Mouse (Mus musculus) large intestine, adult 2 months (tissue): Measurements from ENCODE around the gene Prkar2b. TPM values are rescaled to one million over a fixed set of nuclear protein-coding genes. Genes with fewer than 3 reads are reported as not detected.

Experiments used
- DNase-seq: peaks from one replicate; pipeline ENCODE4 v3.0.0-alpha.2; 2012; ENCODE audit warnings: low read depth, low spot score
- WGBS: fragments of 180-500 bp; shearing (Covaris S2); methylation state at CpG from one replicate; pipeline ENCODE4 v1.1.7; 2018; 5-methylcytosine and 5-hydroxymethylcytosine counted together
- polyA plus RNA-seq: library from polyadenylated mRNA; depleted of rRNA; stranded (reverse); fragments of >200 nt; gene quantifications from 2 replicates; pipeline ENCODE4 v1.2.3, GENCODE M21; 2012

Prkar2b gene
- polyA plus RNA-seq, 1 experiment: 1.3 TPM

GRCm38 (mm10) chr12:31977613-31978195, 83.4 kb downstream of the Prkar2b start:
- 74% methylated on average over 12 of the region's 12 CpGs for whole genome bisulfite sequencing
- no peak for DNase-seq

GRCm38 (mm10) chr12:31976544-31976943, 84.6 kb downstream of the Prkar2b start:
- peak; percentile 24 for DNase-seq

DNA sequence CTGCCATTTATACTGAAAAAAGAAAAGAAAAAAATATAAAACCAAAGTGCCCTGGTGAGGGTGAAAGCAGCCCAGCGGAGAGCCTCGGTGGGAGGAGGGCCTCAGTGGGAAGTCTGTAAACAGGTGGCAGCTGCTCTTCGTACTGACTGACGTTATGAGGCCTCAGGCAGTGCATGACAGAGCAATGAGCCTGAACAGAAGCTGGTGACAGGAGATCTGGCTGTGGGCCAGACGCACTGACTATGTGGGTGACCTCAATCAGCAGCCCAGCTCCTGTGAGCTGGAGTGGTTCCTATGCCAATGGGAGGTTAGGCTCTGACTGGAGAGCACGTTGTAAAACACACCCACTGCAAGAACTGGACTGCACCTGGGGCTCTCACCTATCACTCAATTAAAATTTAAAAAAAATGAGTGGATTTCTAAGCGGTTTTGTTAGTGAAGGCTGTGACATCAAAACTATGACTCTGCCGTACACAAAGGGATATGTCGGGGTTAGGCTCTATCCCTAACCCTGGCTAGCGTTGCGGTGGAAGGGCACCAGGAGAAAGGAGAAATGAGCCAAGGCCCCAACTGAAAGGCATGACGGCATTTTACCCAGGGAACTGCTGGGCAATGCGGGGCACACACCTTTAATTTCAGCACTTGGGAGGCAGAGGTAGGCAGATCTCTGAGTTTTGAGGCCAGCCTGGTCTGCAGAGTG, 87.5 kb downstream of the Prkar2b start:
- WGBS: 19% methylated on average over 13 of the region's 13 CpGs
- peak; percentile 81 for DNase-seq

More at GRCm38 (mm10) chr12:31976544-31976943, 84.6 kb downstream of the Prkar2b start:
- WGBS: 45% methylated on average over 7 of the region's 7 CpGs

DNA sequence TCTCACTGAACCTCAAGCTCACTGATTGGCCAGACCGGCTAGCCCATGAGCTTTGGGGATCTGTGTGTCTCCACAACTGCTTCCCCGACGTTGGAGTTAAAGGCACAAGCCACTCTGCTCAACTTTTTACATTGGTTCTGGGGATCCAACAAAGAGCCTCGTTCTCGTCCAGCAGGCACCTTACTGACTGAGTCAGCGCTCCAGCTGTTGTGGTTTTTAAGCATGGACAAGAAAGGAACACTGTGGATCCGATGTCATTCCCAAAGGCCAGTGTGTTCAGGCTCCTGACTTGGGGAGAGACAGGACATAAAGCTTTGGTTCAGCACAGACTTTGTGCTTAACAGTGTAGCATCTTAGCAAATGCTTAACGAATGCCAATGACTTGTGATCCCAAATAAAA, 89.5 kb downstream of the Prkar2b start:
- no peak for DNase-seq
- 84% methylated on average over 8 of the region's 8 CpGs for WGBS

DNA sequence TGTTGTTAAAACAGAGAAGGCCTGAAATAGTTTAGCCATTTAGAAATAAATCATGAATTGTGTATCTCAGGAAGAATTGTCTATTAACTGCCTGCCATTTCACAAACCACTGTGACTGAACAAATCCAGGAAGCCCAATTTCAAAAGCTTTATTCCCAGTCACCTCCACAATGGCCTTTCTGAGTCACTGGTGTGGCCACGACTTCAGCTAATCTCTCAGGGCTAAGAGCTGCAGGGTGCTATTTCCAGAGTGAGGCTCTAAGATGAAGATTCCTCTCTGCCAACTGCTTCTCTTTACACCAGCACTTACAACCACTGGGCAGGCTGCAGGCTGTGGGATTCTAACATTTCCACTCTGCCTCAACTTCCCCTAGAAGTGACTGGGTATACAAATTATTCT, 92.0 kb downstream of the Prkar2b start:
- WGBS: 33% methylated on average over 1 of the region's 1 CpGs
- no peak for DNase-seq

DNA sequence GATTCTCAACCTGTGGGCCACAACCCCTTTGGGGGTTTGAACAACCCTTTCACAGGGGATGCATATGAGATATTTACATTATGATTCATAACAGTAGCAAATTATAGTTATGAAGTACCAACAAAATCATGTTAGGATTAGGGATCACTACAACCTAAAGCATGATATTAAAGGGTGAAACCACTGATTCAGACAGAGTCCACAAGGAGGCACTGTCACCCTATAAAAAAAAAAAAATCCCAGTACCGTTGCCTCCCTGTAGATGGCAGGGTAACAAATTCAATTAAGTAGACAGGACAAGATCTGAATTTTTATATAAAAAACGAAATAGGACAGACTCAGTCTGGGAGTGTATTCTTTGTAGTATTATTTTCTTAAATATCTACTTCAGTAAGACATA, 93.6 kb downstream of the Prkar2b start:
- WGBS: 2% methylated on average over 2 of the region's 2 CpGs
- DNase-seq: no peak

DNA sequence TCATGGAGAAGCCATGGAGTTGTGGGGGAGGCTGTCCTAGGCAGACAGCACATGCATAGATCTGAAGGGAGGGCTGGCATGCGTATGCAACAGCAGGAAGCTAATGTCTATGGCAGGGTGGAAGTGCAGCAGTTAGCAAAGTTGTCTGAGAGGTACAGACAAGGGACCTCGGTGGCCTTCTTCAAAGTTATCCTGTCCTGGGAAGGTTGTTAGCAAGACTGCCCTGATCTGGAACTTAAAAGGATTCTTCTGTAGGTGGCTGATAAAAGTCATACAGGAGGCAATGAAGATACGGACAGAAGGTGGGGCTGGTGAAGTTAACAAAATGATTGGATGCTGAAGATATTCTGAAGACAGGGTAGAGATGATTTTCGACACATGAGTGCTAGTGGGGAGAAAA, 94.7 kb downstream of the Prkar2b start:
- WGBS: 82% methylated on average over 4 of the region's 4 CpGs
- DNase-seq: no peak

DNA sequence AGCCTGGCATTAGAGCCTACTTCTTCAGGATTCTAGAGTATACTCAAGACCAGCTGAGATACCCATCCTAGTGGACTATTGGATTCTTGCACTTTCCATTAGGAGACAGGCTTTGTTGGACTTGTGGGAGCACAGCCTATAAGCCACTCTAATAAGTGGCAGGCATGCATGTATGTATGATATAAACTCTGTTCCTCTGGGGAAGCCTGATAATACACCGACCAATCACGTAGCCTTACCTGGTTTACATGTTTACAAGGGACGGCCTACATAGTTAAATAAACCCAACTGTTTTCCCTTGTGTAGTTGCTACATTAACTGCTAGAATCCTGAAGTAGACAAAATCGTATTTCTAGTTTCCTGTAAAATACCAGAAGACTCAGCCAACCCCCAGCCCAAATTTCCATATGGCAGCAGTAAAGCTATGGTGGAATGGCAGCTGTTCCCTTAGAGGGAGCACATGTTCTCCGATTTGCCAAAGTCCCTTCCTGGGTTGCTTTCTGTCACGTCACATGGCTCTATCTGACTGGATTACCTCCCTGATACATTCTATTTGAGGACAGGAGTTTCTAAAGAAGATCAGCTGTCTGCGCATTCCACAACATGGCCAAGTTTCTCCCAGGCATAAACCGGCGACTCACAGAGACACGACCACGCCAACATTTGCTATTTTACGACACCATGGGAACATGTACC, 95.4 kb downstream of the Prkar2b start:
- WGBS: 80% methylated on average over 12 of the region's 12 CpGs

GRCm38 (mm10) chr12:31964074-31964473, 97.0 kb downstream of the Prkar2b start:
- 86% methylated on average over 6 of the region's 6 CpGs for WGBS
- DNase-seq: no peak

More for the DNA sequence above, 95.4 kb downstream of the Prkar2b start:
- no peak for DNase-seq

- DNase-seq: no peak
- whole genome bisulfite sequencing: 86% methylated on average over 4 of the region's 4 CpGs
Measured at GRCm38 (mm10) chr12:31955843-31956242, 105.3 kb downstream of the Prkar2b start.

GRCm38 (mm10) chr12:31950659-31951031, 110.5 kb downstream of the Prkar2b start:
- WGBS: 1% methylated on average over 9 of the region's 9 CpGs
- no peak for DNase-seq

DNA sequence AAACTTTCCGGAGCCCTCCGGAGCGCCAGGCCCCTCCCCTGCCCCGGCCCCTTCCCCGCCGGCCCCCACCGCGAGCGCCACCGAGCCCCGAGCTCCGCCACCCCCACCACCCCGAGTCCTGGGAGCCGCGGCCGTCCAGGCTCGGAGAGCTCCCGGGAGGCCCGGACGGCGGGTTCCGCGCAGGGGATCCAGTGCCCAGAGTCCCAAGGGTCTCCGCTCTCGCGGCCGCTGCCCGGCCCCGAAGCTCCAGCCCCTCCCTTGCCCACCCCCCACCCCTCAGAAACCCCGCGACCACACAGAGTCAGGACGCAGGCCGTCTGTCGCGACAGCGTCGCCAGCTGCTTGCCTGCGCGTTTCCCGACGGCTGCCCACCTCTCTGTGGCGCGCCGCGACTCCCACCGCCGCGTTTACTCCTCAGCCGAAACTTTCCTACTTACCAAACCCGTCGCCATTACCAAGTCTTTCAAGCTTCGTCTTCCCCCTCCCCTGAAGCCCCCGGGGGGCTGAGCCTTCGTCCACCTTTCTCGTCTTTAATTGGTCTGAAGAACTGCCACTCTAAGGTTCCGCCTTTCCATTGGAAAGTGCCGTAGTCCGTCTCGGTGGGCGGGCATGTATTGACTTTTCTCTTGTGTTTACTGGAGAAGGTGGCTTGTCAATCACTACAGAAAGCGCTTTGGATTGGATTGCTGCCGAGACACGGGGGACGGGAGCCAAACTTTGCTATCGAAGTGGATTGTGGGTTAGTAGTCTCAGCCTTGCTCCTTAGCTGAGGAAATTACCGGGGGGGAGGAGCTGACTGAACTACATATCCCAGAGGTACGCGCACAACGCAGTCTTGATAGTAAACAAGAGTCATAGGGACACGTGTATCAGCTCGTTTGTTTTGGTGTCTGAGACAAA, 111.1 kb downstream of the Prkar2b start, which contains the start of gene Hbp1:
TSS of gene Hbp1 (minus strand) at position 777 of the 900 bp plus-strand sequence.
- DNase-seq: peak; percentile 100
- WGBS: under 1% methylated on average over 61 of the region's 71 CpGs

DNA sequence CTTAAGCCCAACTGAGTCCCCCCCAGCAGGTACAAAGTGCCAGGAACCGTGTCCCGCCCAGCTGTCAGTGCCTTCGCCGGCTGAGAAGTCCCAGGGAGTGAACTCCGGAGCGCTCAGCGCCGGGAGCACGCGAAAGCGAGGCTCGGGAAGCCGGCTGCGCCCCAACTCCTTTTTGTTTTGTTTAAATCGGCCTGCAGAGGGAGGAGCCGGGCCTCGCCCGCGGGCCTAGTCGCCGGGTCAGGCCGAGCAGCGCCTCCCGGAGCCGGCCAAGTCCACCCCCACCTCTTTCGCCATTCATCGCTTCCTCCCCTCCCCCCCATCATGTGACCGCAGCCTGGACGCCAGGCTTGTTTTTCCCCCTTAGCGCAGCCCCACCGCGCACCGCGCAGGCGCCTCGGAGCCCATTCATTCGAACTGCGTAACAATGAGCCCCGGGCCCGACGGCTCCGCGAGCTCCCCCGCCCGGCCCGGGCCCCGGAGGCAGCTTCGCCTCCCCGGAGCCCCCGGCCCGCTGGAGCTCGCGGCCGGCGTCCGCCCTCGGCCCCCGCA, 111.8 kb downstream of the Prkar2b start:
- WGBS: under 1% methylated on average over 47 of the region's 58 CpGs
- peak; percentile 62 for DNase-seq

DNA sequence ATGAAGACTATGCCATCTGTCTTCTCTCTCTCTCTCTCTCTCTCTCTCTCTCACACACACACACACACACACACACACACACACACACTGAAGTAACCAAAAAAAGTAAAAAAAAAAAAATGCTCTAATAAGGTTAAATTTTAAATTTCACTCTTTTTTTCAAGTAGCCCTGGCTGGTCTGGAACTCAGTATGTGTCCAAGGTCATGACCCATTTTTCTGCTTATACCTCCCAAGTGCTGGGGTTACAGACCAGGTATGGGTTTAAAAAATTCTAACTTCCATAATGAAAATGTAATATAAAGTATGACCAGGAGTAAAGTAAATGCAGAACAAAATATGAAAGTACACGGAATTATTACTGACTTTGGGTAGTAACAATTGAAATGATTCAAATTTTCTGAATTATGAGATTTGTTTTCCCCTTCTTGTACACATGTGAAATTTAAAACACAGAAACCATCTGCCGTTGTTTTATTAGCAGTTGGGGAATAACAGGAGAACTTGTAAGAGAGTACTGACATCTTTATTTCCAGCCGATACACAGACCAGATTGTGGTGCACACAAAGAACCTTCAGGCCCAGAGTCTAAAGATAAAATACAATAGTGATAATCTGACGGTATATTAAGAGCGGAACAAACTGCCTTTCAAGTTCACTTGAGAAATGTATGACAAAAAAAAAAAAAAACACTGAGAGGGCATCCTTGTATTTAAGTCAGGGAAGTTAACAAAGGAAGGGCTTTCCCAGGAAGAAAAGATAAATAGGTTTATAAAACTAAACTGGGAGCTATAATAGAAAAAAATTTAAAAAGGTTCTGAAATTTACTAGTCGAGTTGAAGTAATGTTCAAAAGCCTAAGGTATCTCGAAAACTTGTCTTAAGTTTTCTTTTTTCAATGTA, 112.7 kb downstream of the Prkar2b start:
- WGBS: 30% methylated on average over 7 of the region's 7 CpGs
- no peak for DNase-seq

DNA sequence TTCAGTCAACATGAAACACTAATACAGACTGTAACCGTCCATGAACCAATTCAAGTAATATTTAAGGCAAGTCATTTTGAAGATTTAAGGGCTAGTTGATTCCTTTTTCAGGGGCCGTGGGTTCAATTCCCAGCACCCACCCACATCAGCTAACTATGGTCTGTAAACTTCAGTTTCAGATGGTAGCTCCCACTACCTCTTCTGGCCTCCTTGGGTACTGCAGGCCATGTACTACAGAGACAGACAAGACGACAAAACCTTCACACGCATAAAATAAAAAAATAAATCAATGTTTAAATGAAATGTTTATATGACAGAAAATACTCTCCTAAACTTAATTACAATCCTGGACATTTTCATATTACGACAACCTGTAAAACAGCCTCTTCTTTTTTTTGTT, 113.6 kb downstream of the Prkar2b start:
- WGBS: 82% methylated on average over 5 of the region's 5 CpGs
- no peak for DNase-seq

- WGBS: 92% methylated on average over 2 of the region's 2 CpGs
- DNase-seq: no peak
Measured at GRCm38 (mm10) chr12:31944405-31944804, 116.7 kb downstream of the Prkar2b start.

DNA sequence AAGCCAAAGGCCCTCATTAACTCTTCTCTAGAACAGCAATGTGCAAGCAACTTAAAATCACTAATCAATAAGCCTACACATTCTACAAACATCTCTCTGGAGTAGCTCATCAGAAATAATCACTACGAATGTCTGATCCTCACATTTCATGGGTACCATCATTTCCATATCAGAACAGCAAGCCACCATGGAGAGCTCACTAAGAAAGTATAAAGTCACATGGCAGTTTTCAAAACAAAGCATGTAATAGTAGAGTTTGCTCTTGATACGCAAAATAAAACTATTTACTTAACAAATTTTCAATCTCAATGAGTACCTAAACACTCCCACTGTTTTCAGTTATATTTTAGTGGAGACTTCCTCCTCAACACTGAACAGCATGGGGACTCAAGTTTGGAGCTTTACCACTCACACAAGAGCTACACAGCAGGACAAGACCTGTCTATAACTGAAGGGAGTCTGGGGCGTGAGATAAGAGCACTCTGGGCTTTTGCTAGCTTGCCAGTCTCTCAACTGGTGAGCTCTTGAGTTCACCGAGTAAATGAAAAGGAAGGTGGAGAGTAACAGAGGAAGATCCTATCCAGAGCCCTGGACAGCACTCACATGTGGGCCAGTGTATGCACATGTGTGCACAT, 118.0 kb downstream of the Prkar2b start:
- 88% methylated on average over 4 of the region's 4 CpGs for WGBS
- DNase-seq: no peak

- no peak for DNase-seq
Measured at GRCm38 (mm10) chr12:31939026-31939425, 122.1 kb downstream of the Prkar2b start.
